Mouse (Mus musculus) CH12.LX (cell line): ENCODE measurements around the gene Pdhx. TPM values are rescaled to one million over a fixed set of nuclear protein-coding genes. Genes with fewer than 3 reads are reported as not detected.

Source experiments
- DNase-seq: peaks from one replicate; pipeline ENCODE4 v3.0.0-alpha.2; 2013; ENCODE audit errors: extremely low read depth
- H3K27ac ChIP-seq: 2 replicates; pipeline ENCODE4 v1.5.1; 2012; ENCODE audit warnings: low read depth, mild to moderate bottlenecking, control low read depth, moderate library complexity; ENCODE audit not compliant: insufficient read depth
- H3K27me3 ChIP-seq: replicated peaks from 2 replicates; pipeline ENCODE3; 2012; ENCODE audit warnings: inconsistent platforms
- H3K36me3 ChIP-seq, 2 experiments: replicated peaks in 1 of 2; 2 replicates each; pipeline versions ENCODE3 to v1.6.1; 2012; ENCODE audit warnings: inconsistent platforms in 1 of 2, low read length in 1 of 2, mild to moderate bottlenecking in 1 of 2, mixed read lengths in 1 of 2, moderate library complexity in 1 of 2; ENCODE audit not compliant: control insufficient read depth in 1 of 2, insufficient read depth in 1 of 2
- H3K4me1 ChIP-seq, 2 experiments: 2 replicates each; pipeline ENCODE4 v1.6.1; 2012; ENCODE audit warnings: inconsistent platforms in 1 of 2, moderate library complexity in 1 of 2; ENCODE audit not compliant: insufficient read depth in 2 of 2, control insufficient read depth in 1 of 2
- H3K4me2 ChIP-seq: 2 replicates; pipeline ENCODE4 v1.6.1; 2012; ENCODE audit warnings: low read depth, mild to moderate bottlenecking, control low read depth; ENCODE audit not compliant: poor library complexity, insufficient read depth, severe bottlenecking
- H3K4me3 ChIP-seq, 3 experiments: fragments of 150-350 bp in 1 of 3; sonication (generic) in 1 of 3; replicated peaks in 1 of 3; 2 replicates each; pipeline versions ENCODE3 to v1.5.1; 2011 to 2012; ENCODE audit warnings: low read depth in 2 of 3, low read length in 2 of 3, mild to moderate bottlenecking in 2 of 3, moderate library complexity in 2 of 3, control low read depth in 1 of 3, improper control_type of control experiment in 1 of 3, inconsistent platforms in 1 of 3, mixed read lengths in 1 of 3; ENCODE audit not compliant: poor library complexity in 1 of 3
- H3K79me2 ChIP-seq: replicated peaks from 2 replicates; pipeline ENCODE4 v1.6.1; 2012; ENCODE audit warnings: mild to moderate bottlenecking, moderate library complexity; ENCODE audit not compliant: control insufficient read depth, poor library complexity, insufficient read depth, severe bottlenecking; ENCODE audit errors: extremely low read depth
- H3K9ac ChIP-seq: 2 replicates; pipeline ENCODE4 v1.6.1; 2012; ENCODE audit warnings: low read depth, mild to moderate bottlenecking, control low read depth, moderate library complexity; ENCODE audit not compliant: insufficient read depth
- H3K9me3 ChIP-seq: replicated peaks from 2 replicates; pipeline ENCODE3; 2012; ENCODE audit warnings: low read length, inconsistent platforms, mixed read lengths
- GABPA ChIP-seq: IDR thresholded peaks from 2 replicates; pipeline ENCODE4 v1.6.1; 2012; ENCODE audit warnings: low read depth, low read length, improper control_type of control experiment, inconsistent platforms; ENCODE audit not compliant: insufficient replicate concordance
- IRF4 ChIP-seq: IDR thresholded peaks from 2 replicates; pipeline ENCODE4 v1.6.1; 2014; ENCODE audit warnings: low read depth, mild to moderate bottlenecking, inconsistent platforms, low read length, improper control_type of control experiment
- JUND ChIP-seq: conservative IDR thresholded peaks from 2 replicates; pipeline ENCODE4 v1.6.1; 2011; ENCODE audit warnings: low read depth, low read length, improper control_type of control experiment
- MAX ChIP-seq: IDR thresholded peaks from 2 replicates; pipeline ENCODE4 v1.6.1; 2011; ENCODE audit warnings: low read length, improper control_type of control experiment
- NELFE ChIP-seq: IDR thresholded peaks from 2 replicates; pipeline ENCODE4 v1.6.1; 2011; ENCODE audit warnings: low read depth, low read length, improper control_type of control experiment
- NRF1 ChIP-seq: IDR thresholded peaks from 2 replicates; pipeline ENCODE4 v1.6.1; 2014; ENCODE audit warnings: low read depth, mild to moderate bottlenecking, inconsistent platforms, low read length, improper control_type of control experiment, moderate library complexity
- POLR2A ChIP-seq: IDR thresholded peaks from 2 replicates; pipeline ENCODE4 v1.6.1; 2011; ENCODE audit warnings: low read depth, mild to moderate bottlenecking, improper control_type of control experiment, low read length
- POLR2AphosphoS2 ChIP-seq: IDR thresholded peaks from 2 replicates; pipeline ENCODE4 v1.6.1; 2011; ENCODE audit warnings: low read depth, low read length, improper control_type of control experiment
- SMC3 ChIP-seq: IDR thresholded peaks from 2 replicates; pipeline ENCODE4 v1.6.1; 2011; ENCODE audit warnings: low read depth, low read length, improper control_type of control experiment
- TBP ChIP-seq: conservative IDR thresholded peaks from 2 replicates; pipeline ENCODE4 v1.6.1; 2011; ENCODE audit warnings: low read depth, low read length, improper control_type of control experiment
- TCF12 ChIP-seq: IDR thresholded peaks from 2 replicates; pipeline ENCODE4 v1.6.1; 2014; ENCODE audit warnings: low read depth, mild to moderate bottlenecking, inconsistent platforms, low read length, improper control_type of control experiment
- UBTF ChIP-seq: IDR thresholded peaks from 2 replicates; pipeline ENCODE4 v1.6.1; 2012; ENCODE audit warnings: low read depth, mild to moderate bottlenecking, inconsistent platforms, low read length, improper control_type of control experiment, moderate library complexity
- USF1 ChIP-seq: IDR thresholded peaks from 2 replicates; pipeline ENCODE4 v1.6.1; 2014; ENCODE audit warnings: low read depth, mild to moderate bottlenecking, inconsistent platforms, low read length, improper control_type of control experiment
- USF2 ChIP-seq: conservative IDR thresholded peaks from 2 replicates; pipeline ENCODE4 v1.6.1; 2011; ENCODE audit warnings: low read depth, low read length, improper control_type of control experiment
- ZC3H11A ChIP-seq: IDR thresholded peaks from 2 replicates; pipeline ENCODE4 v1.6.1; 2012; ENCODE audit warnings: low read depth, mild to moderate bottlenecking, inconsistent platforms, low read length, improper control_type of control experiment
- ZKSCAN1 ChIP-seq: IDR thresholded peaks from 2 replicates; pipeline ENCODE4 v1.6.1; 2012; ENCODE audit warnings: low read depth, inconsistent platforms, low read length, improper control_type of control experiment, borderline replicate concordance
- ZMIZ1 ChIP-seq: IDR thresholded peaks from 2 replicates; pipeline ENCODE4 v1.6.1; 2012; ENCODE audit warnings: low read depth, mild to moderate bottlenecking, inconsistent platforms, low read length, improper control_type of control experiment
- dilution Hi-C: fragments of 300-500 bp; cut with MboI; formaldehyde crosslinking; loops from 2 replicates; pipeline ENCODE4 v1.14.3; 2020; ENCODE audit warnings: low sequenced_read_pairs; ENCODE audit not compliant: extremely low pct_unique_long_range_greater_than_20kb, extremely low pct_ligation_motif_present
- in situ Hi-C: fragments of 300-500 bp; cut with MboI; formaldehyde crosslinking; loops from 3 replicates; pipeline ENCODE4 v1.14.3; 2019; ENCODE audit warnings: low sequenced_read_pairs, low pct_ligation_motif_present, low pct_unique_long_range_greater_than_20kb, mixed read lengths
- polyA plus RNA-seq: library from polyadenylated mRNA; unstranded; fragments of >175 nt; gene quantifications from 2 replicates; pipeline ENCODE4 v1.2.1, GENCODE M21; 2012; ENCODE audit warnings: low read depth; ENCODE audit not compliant: insufficient read length
- total RNA-seq, 2 experiments: library from RNA; depleted of rRNA; stranded (reverse); fragments of 300-350 nt in 1 of 2; fragments of >200 nt in 1 of 2; gene quantifications; 2 replicates each; pipeline ENCODE4 v1.2.3; 2012 to 2014

The Pdhx gene
- total and polyA plus RNA-seq, 3 experiments, result 78.9 to 131 (median 104) TPM

DNA sequence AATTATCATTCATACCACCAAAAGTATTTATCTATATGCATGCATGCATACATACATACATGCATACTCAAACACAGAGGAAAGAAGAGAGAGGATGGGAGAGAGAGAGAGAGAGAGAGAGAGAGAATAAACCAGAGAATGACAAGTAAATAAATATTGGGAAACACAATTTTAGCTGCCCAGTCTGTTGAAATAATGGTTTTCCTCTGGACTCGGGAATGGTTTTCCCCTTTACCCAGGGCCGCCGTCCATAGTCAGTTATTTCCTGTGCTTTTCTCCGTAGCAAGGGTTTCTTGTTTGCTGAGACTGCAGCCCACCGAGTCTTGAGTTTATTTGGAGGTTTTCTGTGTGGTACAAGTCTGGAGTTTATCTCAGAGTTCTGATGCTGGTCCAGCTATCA, 8.4 kb upstream of the Pdhx start:
- peaks cover 27% of the 10 kb centered on the region for H3K79me2 ChIP-seq
- peaks cover 0 to 57% of the 10 kb centered on the region in 2 experiments; a peak in 2 of 4 replicates for H3K4me1 ChIP-seq
- dilution Hi-C loops, result no loop called here
- H3K9me3 ChIP-seq, result no peaks in the 10 kb centered on the region
- peak overlapping the region; percentile 29; the same call in 1 of the 2 replicates for H3K4me2 ChIP-seq
- H3K4me3 ChIP-seq, result no peak overlapping the region
- DNase-seq, result no peak
- H3K27ac ChIP-seq, result no peak overlapping the region
- H3K36me3 ChIP-seq, result peaks cover 39 to 74% of the 10 kb centered on the region in 2 experiments
- no peak overlapping the region for H3K9ac ChIP-seq
- TF ChIP-seq ZMIZ1 (no peak), USF1 (no peak), USF2 (no peak)
- in situ Hi-C loops, result loop anchor here (10.0 kb wide), 1 partner anchor 397 kb away; no protein-coding TSS in a partner anchor
- no peaks in the 10 kb centered on the region for H3K27me3 ChIP-seq

DNA sequence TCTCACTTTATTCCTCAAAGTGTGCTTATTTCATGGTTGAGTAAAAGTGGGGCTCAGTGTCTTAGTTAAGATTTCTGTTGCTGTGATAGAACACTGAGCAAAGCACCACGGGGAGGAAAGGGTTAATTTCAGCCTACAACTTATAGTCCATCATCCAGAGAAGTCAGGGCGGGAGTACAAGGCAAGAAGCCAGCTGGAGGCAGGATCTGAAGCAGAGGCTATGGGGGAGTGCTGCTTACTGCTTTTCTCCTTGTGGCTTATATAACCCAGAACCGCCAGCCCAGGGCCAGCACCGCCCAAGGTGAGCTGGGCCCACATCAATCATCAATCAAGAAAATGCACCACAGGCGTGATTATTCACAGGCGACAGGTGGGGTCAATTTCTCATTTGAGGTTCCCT, 7.8 kb upstream of the Pdhx start:
- H3K4me3 ChIP-seq, result no peak overlapping the region
- no peak overlapping the region for H3K27ac ChIP-seq
- no peak overlapping the region for H3K9ac ChIP-seq
- H3K79me2 ChIP-seq, result peaks cover 33% of the 10 kb centered on the region
- no peak for DNase-seq
- in situ Hi-C loops, result loop anchor here (10.0 kb wide), 1 partner anchor 396 kb away; no protein-coding TSS in a partner anchor
- H3K9me3 ChIP-seq, result no peaks in the 10 kb centered on the region
- dilution Hi-C loops, result no loop called here
- peaks cover 0 to 62% of the 10 kb centered on the region in 2 experiments; a peak in 2 of 4 replicates for H3K4me1 ChIP-seq
- peaks cover 39 to 75% of the 10 kb centered on the region in 2 experiments for H3K36me3 ChIP-seq
- H3K27me3 ChIP-seq, result no peaks in the 10 kb centered on the region
- H3K4me2 ChIP-seq, result no peak overlapping the region
- no peak for TF ChIP-seq NELFE
- no peak for TF ChIP-seq IRF4
- no peak for TF ChIP-seq POLR2A
- TF ChIP-seq ZKSCAN1, result no peak
- no peak for TF ChIP-seq NRF1
- no peak for TF ChIP-seq POLR2AphosphoS2
- no peak for TF ChIP-seq JUND
- no peak for TF ChIP-seq GABPA
- TF ChIP-seq TCF12, result no peak
- no peak for TF ChIP-seq UBTF
- TF ChIP-seq TBP, result no peak
- TF ChIP-seq SMC3, result no peak
- no peak for TF ChIP-seq ZC3H11A
- no peak for TF ChIP-seq MAX
